Comparison of ENCODE assay signal across 7 mouse cellular contexts in the genomic region with DNA sequence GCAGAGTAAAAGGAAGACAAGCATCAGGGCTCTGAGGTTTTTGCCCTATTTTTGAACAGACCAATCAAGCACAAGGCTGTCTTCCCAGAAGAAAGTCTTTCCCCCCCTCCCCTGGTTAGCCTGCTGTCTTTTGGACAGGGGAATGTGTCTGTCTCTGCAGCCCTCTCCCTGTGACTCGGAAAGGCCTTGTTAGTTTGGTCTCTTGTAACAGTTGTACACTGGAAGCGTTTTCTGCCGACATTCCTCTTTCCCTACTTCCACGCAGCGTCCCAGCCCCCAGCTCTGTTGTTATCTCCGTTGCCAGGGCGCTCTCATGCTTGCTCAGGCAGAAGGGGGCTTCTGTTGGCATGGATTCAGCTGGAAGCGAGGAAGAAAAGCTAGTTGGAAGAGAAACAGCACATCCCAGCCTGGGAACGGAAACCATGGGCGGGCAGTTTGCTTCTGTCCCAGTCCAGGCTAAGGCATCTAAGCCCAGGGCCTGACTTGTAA. TPM values are rescaled to one million over a fixed set of nuclear protein-coding genes. Genes with fewer than 3 reads are reported as not detected.
DNase-seq lines count a peak whose midpoint lies in the region; TF ChIP-seq lines count a peak whose summit lies in the region.

No protein-coding gene starts in this region.

- H3K4me1 ChIP-seq in liver, adult 2 months (ENCODE audit: control insufficient read depth, insufficient read depth, low read length), result peaks cover 9% of the 10 kb centered on the region

- no peaks in the 10 kb centered on the region for H3K27me3 ChIP-seq in liver, adult 2 months (ENCODE audit: control insufficient read depth, insufficient read depth, low read length)

- DNase-seq in brain, adult 2 months (ENCODE audit: low read depth, low spot score), result peak; percentile 77
- peak; percentile 81 for DNase-seq in embryo, embryonic 10.5 days (ENCODE audit: low spot score)
- DNase-seq in heart, adult 18-20 months, result peak; percentile 66 to 69
- DNase-seq in kidney, adult 9 months, result peak; percentile 29
- no peak for DNase-seq in liver, adult 2 months (ENCODE audit: extremely low read depth, low read depth, low spot score)
- DNase-seq in neural tube, embryonic 10.5 days (ENCODE audit: extremely low spot score, low spot score), result peak; percentile 59
- no peak for DNase-seq in spleen, adult 12 weeks (ENCODE audit: low spot score)

- no peaks in the 10 kb centered on the region for H3K36me3 ChIP-seq in liver, adult 2 months (ENCODE audit: control insufficient read depth, insufficient read depth, low read length)

- peak overlapping the region; percentile 41 for H3K27ac ChIP-seq in liver, adult 2 months (replicated peaks; ENCODE audit: insufficient read depth, low read depth, low read length)

- TF ChIP-seq POLR2A in liver, adult 2 months (IDR thresholded peaks at IDR 0.05; ENCODE audit: extremely low read depth, insufficient read depth, low read length), result no peak

- H3K4me3 ChIP-seq in liver, adult 2 months (ENCODE audit: insufficient read depth, low read depth, low read length), result no peak overlapping the region; the same call in none of the 2 replicates

- H3K79me2 ChIP-seq in liver, adult 2 months (ENCODE audit: control insufficient read depth, insufficient read depth, low read length), result peaks cover 41% of the 10 kb centered on the region; the same call in 1 of the 2 replicates

- WGBS in liver, adult 2 months, result 64% methylated on average over 10 of the region's 10 CpGs

- peak overlapping the region; percentile 3; the same call in 1 of the 2 replicates for H3K9ac ChIP-seq in liver, adult 2 months (ENCODE audit: low read depth, low read length)

- no peak for TF ChIP-seq CTCF in liver, adult 2 months (IDR thresholded peaks at IDR 0.05; ENCODE audit: low read depth, low read length)

RNA-seq across cellular contexts. Expression of a gene that starts 26.2 kb away (rescaled TPM):
- 100 to 1,000 TPM; 114 to 121 TPM for total RNA-seq in heart, adult 18-20 months (2021)
- total RNA-seq in liver, adult 2 months (2014; rRNA removed), result 54.4 and 57.7 TPM in 2 replicates
- polyA plus RNA-seq in liver, adult 2 months (2012; rRNA removed), result 37.6 and 37.8 TPM in 2 replicates

Comparison
In these comparisons a context has a peak if more than half of its experiments do, and no peak if none do; other contexts are left out.
1. DNase-seq: peak in brain, adult 2 months (single experiment), embryo, embryonic 10.5 days (single experiment), heart, adult 18-20 months (2 of 2), kidney, adult 9 months (single experiment) and neural tube, embryonic 10.5 days (single experiment); none in liver, adult 2 months (single experiment) and spleen, adult 12 weeks (single experiment).